Mouse (Mus musculus) WW6 (cell line): ENCODE results near the gene Ahdc1.
"Not testable (repeated sequence)": the region's sequence is repeated elsewhere in the genome, so short reads cannot be mapped to it uniquely, and the experiment has no call there.

ENCODE experiments used
- DNase-seq: peaks from one replicate; pipeline ENCODE4 v3.0.0-alpha.2; 2013; ENCODE audit warnings: low read depth, low spot score

Gene Ahdc1

GRCm38 (mm10) chr4:132993553-132993952, 17.5 kb upstream of the Ahdc1 start:
- no peak for DNase-seq

GRCm38 (mm10) chr4:132997469-132998237, 13.4 kb upstream of the Ahdc1 start:
- DNase-seq: no peak

GRCm38 (mm10) chr4:133002896-133003295, 8.2 kb upstream of the Ahdc1 start:
- DNase-seq: no peak

- no peak for DNase-seq
Observed at GRCm38 (mm10) chr4:133003316-133004018, 7.6 kb upstream of the Ahdc1 start.

GRCm38 (mm10) chr4:133005233-133005632, 5.8 kb upstream of the Ahdc1 start:
- peak; percentile 63 for DNase-seq

GRCm38 (mm10) chr4:133005885-133006451, 5.1 kb upstream of the Ahdc1 start:
- DNase-seq: not testable (repeated sequence)

- no peak for DNase-seq
Observed at GRCm38 (mm10) chr4:133007513-133008380, 3.3 kb upstream of the Ahdc1 start.

- DNase-seq: no peak
Observed at GRCm38 (mm10) chr4:133009131-133009530, 1.9 kb upstream of the Ahdc1 start.

- DNase-seq: no peak
Observed at GRCm38 (mm10) chr4:133009676-133010075, 1.4 kb upstream of the Ahdc1 start.

- DNase-seq: no peak
Observed at GRCm38 (mm10) chr4:133010611-133011010, 449 bp upstream of the Ahdc1 start.

GRCm38 (mm10) chr4:133011821-133012775, 1.0 kb downstream of the Ahdc1 start:
- no peak for DNase-seq

- DNase-seq: no peak
Observed at GRCm38 (mm10) chr4:133012776-133013265, 1.8 kb downstream of the Ahdc1 start.

- no peak for DNase-seq
Observed at GRCm38 (mm10) chr4:133013266-133013891, 2.3 kb downstream of the Ahdc1 start.

GRCm38 (mm10) chr4:133014088-133014487, 3.0 kb downstream of the Ahdc1 start:
- no peak for DNase-seq

- DNase-seq: no peak
Observed at GRCm38 (mm10) chr4:133014896-133015709, 4.0 kb downstream of the Ahdc1 start.

- DNase-seq: no peak
Observed at GRCm38 (mm10) chr4:133015710-133016651, 4.9 kb downstream of the Ahdc1 start.

- DNase-seq: no peak
Observed at GRCm38 (mm10) chr4:133016677-133017415, 5.8 kb downstream of the Ahdc1 start.
